Mouse (Mus musculus): ENCODE measurements around the gene Arid3c.
A peak's percentile ranks its signal among the peaks of the same experiment; 100 is the strongest.

Arid3c gene

DNA sequence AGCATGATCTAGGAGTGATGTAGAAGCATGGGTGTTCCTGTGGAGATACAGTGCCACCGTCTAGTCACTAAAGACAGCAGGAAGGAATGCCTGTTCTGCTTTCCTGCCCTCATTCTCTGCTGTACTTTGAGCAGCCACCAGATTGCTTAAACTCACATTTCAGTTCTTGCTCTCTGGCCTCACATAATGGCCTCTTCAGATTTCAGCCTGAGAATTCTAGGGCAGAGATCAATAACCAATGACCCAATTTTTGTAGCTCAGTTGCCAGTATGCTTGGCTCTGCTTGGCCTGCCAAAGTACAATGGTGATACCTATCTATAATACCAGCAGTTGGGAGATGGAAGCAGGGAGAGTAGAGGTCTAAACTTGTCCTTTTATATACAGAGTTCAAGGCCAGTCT lies 14.1 kb upstream of the Arid3c start:
- no peak for DNase-seq (ENCODE audit: low spot score in 2 of 2)

DNA sequence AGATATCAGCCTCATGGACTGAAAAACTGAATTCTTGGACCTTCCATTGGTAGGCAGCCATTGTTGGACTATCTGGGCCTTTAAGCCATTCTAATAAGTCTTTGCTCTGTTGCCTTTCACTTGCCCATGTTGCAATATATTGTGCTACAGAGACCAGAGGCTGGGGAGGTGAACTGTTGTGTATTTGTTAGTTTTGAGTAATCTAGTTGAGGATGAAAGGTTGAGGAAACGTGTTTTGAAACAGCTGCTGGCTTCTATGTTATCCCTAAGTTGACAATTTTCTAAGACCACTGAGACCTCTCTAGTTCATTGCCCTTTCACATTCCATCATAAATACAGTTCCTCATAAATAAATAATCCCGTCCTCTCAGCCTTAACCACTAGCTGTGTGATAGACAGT lies 13.2 kb upstream of the Arid3c start:
- DNase-seq (ENCODE audit: low spot score in 2 of 2): no peak

DNA sequence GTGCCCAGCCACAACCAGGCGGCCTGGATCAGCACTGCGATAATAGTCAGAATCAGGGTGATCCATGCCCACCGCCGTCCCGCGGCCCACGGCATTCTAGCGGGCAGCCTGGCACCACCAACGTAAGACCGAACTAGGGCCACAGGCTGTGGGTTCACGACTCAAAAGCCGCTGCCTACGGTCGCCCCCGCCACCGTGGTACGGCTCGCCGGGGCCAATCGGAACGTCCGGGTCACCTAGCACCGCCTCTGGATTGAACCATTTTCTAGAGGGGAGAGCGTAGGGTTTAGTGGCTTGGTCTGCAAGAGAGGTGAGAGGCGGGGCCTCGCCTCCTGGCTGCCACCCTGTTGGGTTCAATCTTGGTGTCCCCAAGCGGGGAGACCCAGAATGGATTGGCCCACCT lies 10.2 kb upstream of the Arid3c start:
- DNase-seq (ENCODE audit: low spot score in 2 of 2): peak; percentile 95 to 96

DNA sequence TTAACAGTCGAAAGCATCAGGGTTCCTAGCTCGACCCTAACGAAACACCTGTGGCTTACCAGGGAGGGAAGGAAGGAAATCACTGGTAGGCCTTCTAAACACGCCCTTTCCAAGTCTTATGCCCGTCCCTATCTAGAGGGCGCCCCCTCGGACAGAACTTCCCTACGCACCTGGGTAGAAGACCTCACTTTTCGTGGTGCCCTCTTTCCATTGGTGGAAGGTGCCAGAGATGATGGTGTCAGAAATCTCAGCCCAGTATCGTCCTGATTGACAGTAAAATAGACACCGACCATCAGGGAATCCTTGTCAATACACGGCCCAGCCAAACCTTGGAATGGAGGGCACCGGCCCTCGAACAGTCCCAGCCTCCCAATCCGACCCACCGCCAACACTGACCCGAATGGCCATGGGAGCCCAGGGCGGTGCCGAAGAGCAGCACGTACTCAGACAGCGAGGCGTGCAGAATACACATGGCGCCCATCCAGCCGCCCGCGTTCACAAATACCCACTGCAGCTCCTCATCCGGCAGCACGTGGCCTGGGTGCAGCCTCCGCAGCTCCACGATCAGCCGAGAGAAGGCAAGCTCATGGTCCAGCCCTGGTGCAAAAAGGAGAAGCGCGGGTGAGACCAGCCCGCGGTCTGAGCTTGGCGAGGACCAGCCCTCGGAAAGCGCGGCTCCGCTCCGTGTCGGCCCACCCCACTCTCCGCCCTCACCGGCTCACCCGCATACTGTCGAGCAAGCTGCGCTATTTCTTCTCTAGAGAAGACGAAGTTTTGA lies 9.6 kb upstream of the Arid3c start:
- peak; percentile 41 to 64 for DNase-seq (ENCODE audit: low spot score in 2 of 2)

DNA sequence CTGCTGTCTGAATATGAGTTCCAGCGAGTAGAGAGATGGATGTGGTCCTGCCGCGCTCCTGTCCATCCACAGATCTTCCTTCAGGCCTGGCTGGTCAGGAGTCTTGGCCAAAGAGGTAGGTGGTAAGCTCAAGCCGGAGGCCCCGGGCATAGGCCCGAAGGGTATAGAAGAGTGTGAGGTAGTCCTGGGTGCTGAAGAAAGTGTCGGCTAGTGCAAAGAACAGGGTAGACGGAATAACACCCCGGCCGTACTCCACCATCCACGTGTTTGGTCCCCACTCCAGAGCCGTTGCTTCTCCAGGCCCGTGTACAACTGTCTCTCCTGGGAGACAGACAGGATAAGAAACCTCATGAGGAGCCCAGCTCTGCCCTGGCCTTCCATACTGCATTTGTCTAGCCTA lies 8.3 kb upstream of the Arid3c start:
- no peak for DNase-seq (ENCODE audit: low spot score in 2 of 2)

DNA sequence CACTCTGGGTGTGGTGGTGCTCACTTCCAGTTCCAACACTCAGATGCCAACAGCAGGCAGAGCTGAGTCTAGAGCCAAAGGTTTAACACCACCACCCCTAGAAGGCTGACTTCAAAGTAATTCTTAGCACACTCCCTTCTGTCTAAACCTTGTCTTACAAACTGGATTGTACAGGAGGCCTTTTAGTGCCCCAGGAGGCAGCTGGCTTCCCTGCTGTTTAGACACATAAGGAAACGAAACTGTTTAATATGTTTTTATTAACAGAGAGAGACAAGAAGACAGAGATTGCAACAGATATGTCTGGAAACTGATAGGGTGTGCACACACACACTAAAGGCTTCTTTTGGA lies 7.3 kb upstream of the Arid3c start:
- DNase-seq (ENCODE audit: low spot score in 2 of 2): no peak

DNA sequence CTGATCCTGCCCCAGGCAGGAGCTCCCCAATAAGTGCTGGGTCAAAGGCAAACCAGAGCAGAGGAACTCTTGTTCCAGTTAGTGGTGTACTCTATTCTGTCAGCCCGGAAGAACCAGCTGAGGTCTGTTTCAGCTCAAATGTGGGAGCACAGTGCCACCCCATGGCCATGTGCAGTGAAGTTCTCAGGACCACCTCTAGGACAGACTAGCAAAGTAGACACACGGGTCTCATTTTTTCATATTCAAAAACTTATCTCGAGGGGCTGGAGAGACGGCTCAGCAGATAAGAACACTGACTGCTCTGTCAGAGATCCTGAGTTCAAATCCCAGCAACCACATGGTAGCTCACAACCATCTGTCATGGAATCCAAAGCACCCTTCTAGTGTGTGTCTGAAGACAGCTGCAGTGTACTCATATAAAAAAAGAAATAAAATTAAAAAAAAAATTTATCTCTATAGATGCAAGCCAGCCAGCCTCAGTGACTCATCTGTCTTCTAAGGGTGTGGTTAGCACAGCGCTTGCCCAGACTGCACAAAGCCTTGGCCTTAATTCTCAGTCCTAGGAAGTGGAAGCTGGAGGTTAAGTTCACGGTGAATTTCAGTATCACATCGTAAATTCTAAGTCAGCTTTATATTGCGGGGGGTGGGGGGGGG lies 6.8 kb upstream of the Arid3c start:
- peak; percentile 72 to 75 for DNase-seq (ENCODE audit: low spot score in 2 of 2)

DNA sequence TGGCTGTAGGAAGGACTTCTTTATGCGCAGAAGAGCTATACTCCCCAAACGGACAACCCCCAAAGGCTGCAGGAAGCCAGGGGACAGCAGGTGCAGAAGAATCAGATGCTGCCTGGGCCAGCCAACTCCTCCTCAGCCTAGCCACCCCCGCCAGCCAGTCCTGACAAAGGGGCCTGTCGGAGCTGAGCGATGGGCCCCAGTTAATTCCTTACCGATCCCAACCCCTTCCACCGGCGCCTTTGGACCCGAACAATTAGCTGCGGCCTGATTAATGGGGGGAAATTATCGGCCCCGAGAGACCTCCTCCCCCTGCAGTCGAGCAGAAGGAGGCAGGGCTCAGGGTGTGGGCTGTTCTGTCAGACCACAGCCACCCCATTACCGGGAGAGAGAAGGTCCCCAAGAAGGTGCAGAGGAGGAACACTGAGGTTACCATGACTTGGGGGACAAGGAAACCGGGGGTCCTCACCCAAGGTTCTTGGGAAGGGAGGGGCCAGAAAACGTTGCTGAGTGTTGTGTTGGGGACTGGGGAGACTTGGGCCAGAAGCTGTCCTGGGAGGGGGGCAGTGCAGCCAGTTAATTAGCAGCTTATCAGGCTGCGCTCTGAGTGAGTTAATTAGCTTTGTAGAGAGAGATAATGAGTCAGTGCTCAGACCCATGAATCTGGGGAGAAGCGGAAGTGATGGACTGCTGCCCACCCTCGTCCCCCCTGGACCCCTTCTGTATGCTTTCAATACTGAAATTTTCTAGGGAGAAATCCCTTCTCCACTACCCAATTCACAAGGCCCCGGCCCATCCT lies 3.9 kb downstream of the Arid3c start:
- no peak for DNase-seq (ENCODE audit: low spot score in 2 of 2)

DNA sequence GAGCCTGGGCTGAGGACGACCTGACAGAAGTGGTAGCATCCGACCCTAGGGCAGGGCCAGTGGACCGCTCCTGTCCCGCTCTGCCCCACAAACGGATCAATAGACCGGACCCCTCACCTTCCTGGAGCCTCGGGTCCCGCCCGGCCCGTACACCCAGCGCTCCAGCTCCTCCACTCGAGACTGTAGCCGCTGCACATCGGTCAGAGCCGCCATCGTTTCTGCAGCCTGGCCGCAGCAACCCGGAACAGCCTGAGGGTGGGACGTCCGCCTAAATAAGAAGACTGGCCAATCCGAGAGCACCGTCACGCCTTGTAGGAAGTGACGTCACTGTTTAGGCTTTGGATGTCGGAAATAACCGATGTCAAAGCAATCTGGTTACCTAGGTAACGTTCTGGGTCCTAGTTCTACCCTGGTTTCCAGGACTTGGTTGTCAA lies 8.0 kb downstream of the Arid3c start, which contains the start of gene Dctn3:
Gene Dctn3 (minus strand): TSS at position 253 of the 434 bp plus-strand sequence.
- DNase-seq (ENCODE audit: low spot score in 2 of 2): peak; percentile 88 to 91

DNA sequence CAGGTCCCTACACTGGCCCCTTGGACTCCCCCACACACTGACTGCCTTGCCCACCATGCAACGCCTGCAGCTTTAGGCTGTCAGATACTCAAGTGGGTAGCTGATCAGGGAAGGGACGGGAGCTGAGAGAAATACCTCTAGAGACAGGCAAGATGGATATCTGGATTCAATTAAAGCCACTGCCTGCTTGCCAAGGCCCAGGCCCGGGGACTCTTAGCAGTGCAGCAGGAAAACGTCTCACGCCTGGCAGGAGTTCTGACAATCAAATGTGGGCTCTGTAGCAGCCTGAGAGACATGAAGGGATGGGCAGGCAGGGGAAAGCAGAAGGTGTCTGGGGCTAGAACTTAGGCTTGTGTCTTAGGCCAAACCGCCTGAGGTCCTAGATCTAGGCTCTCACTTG lies 14.1 kb downstream of the Arid3c start:
- DNase-seq (ENCODE audit: low spot score in 2 of 2): no peak

DNA sequence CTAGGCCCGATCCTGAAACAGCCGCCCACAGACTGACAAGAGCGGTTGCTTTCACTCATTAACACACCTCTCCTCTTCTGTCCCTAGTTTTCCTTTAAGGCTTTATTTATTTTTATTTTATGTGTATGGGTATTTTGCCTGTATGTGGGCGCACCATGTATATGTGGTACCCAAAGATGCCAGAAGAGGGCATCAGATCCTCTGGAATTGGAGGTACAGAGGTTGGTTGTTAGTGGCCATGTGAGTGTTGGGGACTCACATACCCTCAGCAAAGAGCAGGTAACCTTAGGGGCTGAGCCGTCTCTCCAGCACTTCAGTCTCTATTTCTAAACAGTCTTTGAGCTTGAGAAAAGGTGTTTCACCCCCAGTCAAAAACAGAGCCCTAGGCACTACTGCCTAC lies 15.3 kb downstream of the Arid3c start:
- no peak for DNase-seq (ENCODE audit: low spot score in 2 of 2)

DNA sequence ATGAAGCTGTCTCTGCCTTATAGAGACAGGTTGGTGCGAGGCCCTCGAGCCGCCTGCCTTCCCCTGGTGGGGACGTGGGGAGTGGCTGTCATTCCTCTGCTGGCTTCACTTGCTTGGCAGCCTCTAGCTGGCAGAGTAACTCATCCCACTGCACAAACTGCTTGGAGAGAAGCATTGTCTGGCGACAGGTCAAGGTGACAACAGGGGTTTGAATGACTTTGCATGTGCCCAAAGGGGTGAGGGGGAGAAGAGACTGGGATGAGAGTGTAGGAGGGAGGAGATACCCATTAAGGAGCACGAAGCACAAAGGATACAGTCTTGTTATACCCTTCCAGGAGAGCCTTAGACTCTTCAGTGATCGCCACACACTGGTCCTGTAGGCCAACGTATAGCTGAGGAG lies 15.9 kb downstream of the Arid3c start:
- DNase-seq (ENCODE audit: low spot score in 2 of 2): no peak

DNA sequence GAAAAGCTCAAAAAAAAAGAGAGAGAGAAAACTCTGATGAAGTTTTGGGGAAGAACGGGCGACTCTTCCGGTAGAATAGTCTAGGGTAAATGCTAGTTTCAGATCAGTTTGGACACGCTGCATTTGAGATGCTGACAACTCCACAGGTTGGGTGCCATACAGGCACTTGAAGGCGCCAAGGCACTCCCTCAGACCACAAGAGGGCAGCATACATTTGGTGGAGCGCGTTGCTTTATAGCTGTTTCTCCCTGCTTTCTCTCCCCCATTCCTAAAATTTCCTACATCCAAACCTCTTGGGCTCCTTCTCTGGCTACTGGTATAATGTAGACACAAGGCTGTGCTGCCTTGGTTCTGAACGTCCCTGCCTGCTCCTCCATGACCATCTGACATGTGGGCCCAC lies 16.7 kb downstream of the Arid3c start:
- DNase-seq (ENCODE audit: low spot score in 2 of 2): peak; percentile 60 to 71

DNA sequence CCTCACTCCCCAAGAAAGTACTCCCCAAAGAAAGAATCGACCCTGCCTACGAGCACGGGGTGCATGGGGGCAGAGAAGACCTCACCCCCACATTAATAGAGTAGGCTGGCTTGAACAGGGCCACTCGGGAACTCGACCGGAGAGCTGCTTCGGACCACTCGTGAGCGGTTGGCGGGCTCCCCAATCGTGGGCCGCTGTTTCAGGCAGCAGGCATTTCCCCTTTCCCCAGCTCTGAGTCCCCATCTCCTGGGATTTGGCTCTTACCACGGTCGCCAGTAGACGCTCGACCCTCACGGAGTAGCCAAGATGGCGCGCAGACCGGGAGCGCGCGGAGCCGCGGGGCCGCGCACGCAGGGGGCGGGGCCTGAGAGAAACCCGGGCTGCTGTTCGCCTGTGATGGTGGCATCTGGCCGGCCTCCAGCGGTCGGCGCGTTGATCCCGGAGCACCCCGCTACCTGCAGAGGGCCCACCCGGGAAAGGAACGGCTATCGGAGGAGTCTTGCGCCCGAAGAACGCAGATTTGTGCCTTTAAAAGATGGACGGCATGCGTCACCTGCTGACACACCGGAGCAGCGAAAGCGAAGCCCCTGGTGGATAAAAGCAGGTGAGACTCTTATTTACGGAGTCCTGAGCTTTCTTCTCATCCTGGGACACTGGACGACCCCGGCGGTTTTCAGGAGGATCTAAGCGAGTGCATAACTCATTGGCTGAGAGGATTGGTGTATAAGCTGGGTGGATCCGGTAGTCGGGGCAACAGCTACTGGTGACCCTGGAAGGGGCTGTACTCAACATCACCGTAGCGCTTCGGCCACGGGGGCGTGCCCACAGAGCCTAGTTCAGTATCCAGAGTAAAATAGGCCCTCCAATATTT lies 17.5 kb downstream of the Arid3c start, which contains the start of gene Rpp25l:
Gene Rpp25l (minus strand): TSS at position 338 of the 871 bp plus-strand sequence.
- DNase-seq (ENCODE audit: low spot score in 2 of 2): peak; percentile 77 to 81

DNA sequence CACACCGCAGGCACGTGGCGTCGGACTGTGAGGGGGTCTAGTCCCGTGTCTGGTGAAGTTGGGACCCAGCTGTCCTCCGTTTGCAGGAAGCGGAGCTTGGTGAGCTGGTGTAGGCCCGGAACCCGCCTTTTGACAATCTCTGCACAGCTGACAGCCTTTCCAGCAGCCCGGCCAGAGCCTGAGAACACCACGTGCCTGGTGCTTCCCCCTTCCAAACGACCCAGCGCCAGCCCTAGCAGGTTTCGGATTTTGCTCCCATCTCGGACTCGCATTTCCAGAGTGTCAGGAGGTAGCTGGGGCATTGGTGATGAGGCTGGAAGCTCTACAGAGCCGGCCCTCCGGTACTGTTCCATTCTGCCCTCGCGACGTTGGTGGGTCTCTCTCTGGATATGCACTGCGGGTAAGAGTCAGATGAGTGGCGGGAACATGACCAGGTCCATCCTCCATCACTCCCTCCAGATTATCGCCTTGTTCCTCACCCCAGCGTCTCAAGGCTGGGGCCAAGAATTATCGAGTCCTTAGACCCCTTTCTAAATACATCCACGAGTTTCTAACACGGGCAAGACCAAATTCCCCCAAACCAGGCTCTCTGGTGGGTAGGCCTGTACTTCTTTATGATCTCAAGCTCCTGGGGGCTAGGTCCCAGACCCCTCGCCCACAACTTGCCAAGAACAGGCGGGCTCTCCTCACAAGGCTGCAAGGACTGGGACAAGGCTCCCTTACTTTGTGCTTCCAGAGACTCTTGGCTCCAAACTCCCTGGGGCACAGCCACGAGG lies 18.3 kb downstream of the Arid3c start:
- DNase-seq (ENCODE audit: low spot score in 2 of 2): no peak

DNA sequence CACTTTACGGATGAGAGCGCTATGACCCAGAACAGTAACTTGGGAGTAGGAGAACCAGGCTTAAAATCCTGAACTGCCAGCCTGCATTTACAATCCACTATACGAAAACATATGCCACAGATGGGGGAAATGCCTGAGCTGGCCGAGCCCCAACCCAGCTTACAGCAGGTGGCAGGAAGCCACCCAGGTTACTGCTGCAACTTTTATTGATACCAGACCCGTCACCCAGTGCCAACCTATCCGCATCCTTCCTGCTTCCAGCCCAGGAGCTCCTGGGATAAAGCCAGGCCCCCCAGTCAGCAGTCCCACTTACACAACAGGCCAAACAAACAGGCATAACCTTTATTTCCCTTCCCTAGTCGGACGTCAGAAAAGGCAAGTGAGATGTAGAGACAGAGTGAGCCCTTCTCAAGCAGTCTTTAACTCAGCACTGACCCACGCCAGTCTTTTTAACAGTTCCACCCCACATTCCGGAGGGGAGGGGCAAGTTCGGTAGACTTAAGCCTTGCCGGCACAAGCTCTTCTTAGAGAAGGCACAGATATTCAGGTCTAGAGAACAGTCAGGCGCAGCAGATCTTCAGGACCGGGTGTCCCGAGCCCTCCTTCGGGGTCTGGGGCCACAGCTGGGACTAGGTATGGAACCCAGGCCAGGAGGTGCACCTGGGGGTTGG lies 19.1 kb downstream of the Arid3c start:
- DNase-seq (ENCODE audit: low spot score in 2 of 2): no peak

DNA sequence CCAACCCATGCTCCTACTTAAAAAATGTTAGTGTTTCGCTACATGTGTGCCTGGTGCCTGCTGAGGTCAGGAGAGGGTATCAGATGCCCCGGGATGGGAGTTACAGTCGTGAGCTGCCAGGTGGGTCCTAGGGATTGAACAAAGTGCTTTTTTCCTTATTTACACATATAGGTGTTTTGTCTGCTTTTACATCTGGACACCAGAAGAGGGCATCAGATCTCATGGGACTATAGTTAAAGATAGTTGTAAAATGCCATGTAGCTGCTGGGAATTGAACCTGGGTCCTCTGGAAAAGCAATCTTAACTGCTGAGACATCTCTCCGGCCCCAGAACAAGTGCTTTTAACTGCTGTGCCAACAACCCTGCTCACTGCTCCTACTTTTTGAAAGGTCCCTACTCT lies 20.7 kb downstream of the Arid3c start:
- DNase-seq (ENCODE audit: low spot score in 2 of 2): no peak

DNA sequence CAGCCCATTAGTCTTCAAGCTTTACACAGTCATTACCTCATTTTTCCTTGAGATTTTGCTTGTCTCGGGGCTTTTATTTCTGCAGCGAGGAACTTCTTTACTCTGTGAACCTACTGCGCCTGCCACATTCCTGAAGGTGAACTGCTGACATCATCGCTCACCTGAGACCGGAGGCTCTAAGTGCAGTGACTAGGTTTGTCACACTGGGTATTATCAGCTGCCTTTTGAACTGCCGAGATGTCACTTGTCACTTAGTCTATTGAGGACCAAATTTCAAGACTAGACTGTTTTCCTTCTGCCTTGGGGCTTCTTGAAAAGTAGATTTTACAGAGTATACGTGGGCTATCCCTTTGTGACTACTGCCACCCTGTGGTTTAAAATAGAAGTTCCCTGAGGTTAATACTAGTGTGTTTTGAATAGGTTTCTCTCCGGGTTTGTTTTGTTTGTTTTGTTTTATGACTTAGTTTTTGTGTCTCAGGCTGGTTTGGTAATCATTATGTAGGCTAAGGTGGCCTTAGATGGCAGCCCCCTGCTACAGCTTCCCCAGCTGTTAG lies 22.7 kb downstream of the Arid3c start:
- peak in 1 of 2 experiments; percentile 34 for DNase-seq (ENCODE audit: low spot score in 2 of 2)

DNA sequence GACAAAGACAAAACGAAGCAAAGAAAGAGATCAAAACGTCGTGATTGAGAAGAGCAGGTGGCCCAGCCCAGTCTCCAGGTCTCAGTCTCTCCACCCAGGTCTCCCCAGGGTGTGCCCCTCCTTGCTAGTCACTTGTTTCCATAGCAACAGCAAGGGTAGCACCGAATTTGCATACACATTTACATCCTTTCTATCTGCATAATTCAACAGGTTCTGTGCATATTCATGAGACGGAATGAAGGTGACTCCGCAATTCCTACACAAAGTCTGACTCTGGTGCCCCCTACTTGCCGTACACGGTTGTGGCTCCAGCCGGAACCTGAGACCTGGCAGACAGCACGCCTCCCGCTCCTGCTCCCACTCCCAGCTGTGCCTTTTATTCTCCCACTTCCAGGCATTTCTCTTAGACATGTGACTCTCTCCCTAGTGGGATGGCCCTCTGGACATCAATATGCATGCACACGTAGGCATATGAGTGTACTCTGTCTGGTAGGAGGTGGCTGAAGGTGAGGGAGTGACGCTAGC lies 23.9 kb downstream of the Arid3c start:
- peak; percentile 68 to 73 for DNase-seq (ENCODE audit: low spot score in 2 of 2)
